ENCODE assay signal across 10 mouse cellular contexts in the genomic region with DNA sequence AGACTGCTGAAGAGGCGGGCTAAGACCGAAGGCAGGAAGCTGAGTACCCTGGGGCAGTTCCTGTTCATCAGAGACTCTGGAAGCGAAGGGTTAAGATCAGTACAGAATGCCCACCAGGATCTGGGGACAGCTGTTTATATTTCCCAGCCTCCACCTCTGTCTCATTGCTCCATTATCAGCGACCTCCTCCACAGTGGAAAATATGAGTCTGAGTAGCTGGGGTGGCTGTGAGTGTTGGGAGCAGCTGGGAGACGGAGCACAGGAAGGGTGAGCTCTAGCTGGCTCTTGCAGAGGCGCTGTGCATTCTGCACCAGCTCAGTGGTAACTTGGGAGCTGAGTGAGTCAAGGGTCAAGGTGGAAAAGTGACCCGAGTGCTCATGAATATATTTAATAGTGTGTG.
DNase-seq lines count a peak whose midpoint lies in the region; ATAC-seq and TF ChIP-seq lines count a peak whose summit lies in the region.
"Had no signal": no experiment of that assay in that cellular context is flagged by ENCODE, and none has a peak within 500 bp of the region (broad histone marks: within the 10 kb centered on the region; RNA-seq: fewer than 3 reads in every experiment).

No protein-coding gene starts in this region.

- no peaks in the 10 kb centered on the region for H3K9me3 ChIP-seq in kidney, postnatal 0 days (replicated peaks; ENCODE audit: low read length)
- H3K9me3 ChIP-seq in embryonic facial prominence, embryonic 10.5 days, result no peaks in the 10 kb centered on the region
- H3K9me3 ChIP-seq: hindbrain, embryonic 15.5 days had no signal

- no peak overlapping the region for H3K9ac ChIP-seq in kidney, postnatal 0 days (ENCODE audit: low read depth, low read length)
- H3K9ac ChIP-seq: hindbrain, embryonic 15.5 days had no signal

- no peaks in the 10 kb centered on the region for H3K4me1 ChIP-seq in kidney, postnatal 0 days (replicated peaks; ENCODE audit: insufficient read depth, low read length)
- H3K4me1 ChIP-seq in embryonic facial prominence, embryonic 10.5 days, result peaks cover 17% of the 10 kb centered on the region

- intact Hi-C loops in heart, postnatal 10 days (cut with DNase I), result no loop called here

- no peak for ATAC-seq in kidney, postnatal 0 days (replicated peaks; ENCODE audit: low FRiP score, low read depth)

- H3K36me3 ChIP-seq in kidney, postnatal 0 days (ENCODE audit: insufficient read depth, low read length), result no peaks in the 10 kb centered on the region
- no peaks in the 10 kb centered on the region for H3K36me3 ChIP-seq in embryonic facial prominence, embryonic 10.5 days (replicated peaks)
- H3K36me3 ChIP-seq: hindbrain, embryonic 15.5 days had no signal

- 47% methylated on average over 7 of the region's 7 CpGs for WGBS in kidney, postnatal 0 days
- WGBS in embryonic facial prominence, embryonic 10.5 days, result 34% methylated on average over 7 of the region's 7 CpGs

- TF ChIP-seq CTCF in kidney, postnatal 0 days (IDR thresholded peaks at IDR 0.05; ENCODE audit: low read depth), result no peak

- DNase-seq in kidney, postnatal 0 days (ENCODE audit: low spot score), result peak; percentile 27
- no peak for DNase-seq in kidney, adult 8-10 months
- DNase-seq in embryonic facial prominence, embryonic 10.5 days (ENCODE audit: low spot score), result peak; percentile 54
- peak; percentile 51 to 68 for DNase-seq in heart, postnatal 10 days
- DNase-seq in mesoderm, embryonic 11.5 days (ENCODE audit: low read depth, low spot score), result peak; percentile 16
- DNase-seq in right cerebral cortex, postnatal 25 days, result no peak
- no peak for DNase-seq in spleen, postnatal 10 days (ENCODE audit: low spot score in 2 of 2)
- DNase-seq in kidney, postnatal 36 days, result no peak
- DNase-seq: left cerebral cortex, postnatal 4 days had no signal

- no peaks in the 10 kb centered on the region for H3K27me3 ChIP-seq in kidney, postnatal 0 days (ENCODE audit: insufficient read depth, low read length)
- H3K27me3 ChIP-seq in embryonic facial prominence, embryonic 10.5 days (replicated peaks; ENCODE audit: low read depth, poor library complexity, severe bottlenecking), result no peaks in the 10 kb centered on the region
- H3K27me3 ChIP-seq: hindbrain, embryonic 15.5 days had no signal

- H3K27ac ChIP-seq in kidney, postnatal 0 days, result no peak overlapping the region
- H3K27ac ChIP-seq in embryonic facial prominence, embryonic 10.5 days (replicated peaks), result peak overlapping the region; percentile 67
- H3K27ac ChIP-seq: hindbrain, embryonic 15.5 days had no signal

- no peak overlapping the region for H3K4me2 ChIP-seq in kidney, postnatal 0 days (ENCODE audit: low read length)
- H3K4me2 ChIP-seq: hindbrain, embryonic 15.5 days had no signal

- no peak overlapping the region for H3K4me3 ChIP-seq in kidney, postnatal 0 days (replicated peaks; ENCODE audit: low read depth, low read length)
- H3K4me3 ChIP-seq in embryonic facial prominence, embryonic 10.5 days, result no peak overlapping the region
- H3K4me3 ChIP-seq: hindbrain, embryonic 15.5 days had no signal

Comparison
In these comparisons a context has a peak if more than half of its experiments do, and no peak if none do; other contexts are left out.
1. DNase-seq: peak in kidney, postnatal 0 days (single experiment), embryonic facial prominence, embryonic 10.5 days (single experiment), heart, postnatal 10 days (2 of 2) and mesoderm, embryonic 11.5 days (single experiment); none in kidney, adult 8-10 months (0 of 2), right cerebral cortex, postnatal 25 days (single experiment), spleen, postnatal 10 days (0 of 2) and kidney, postnatal 36 days (0 of 2).